Mouse (Mus musculus) spleen, postnatal 10 days (tissue): ENCODE measurements around the gene Narf.
A peak's percentile ranks its signal among the peaks of the same experiment; 100 is the strongest.

Source experiments
- DNase-seq, 2 experiments: peaks; one replicate each; pipeline ENCODE4 v3.0.0; 2021 to 2022; ENCODE audit warnings: low spot score in 2 of 2

Narf gene

GRCm38 (mm10) chr11:121235475-121236238, 1.4 kb upstream of the Narf start:
- peak; percentile 51 to 83 for DNase-seq

- DNase-seq: peak in 1 of 2 experiments; percentile 64
Measured at GRCm38 (mm10) chr11:121237345-121238128, 484 bp downstream of the Narf start.

- peak in 1 of 2 experiments; percentile 62 for DNase-seq
Measured at GRCm38 (mm10) chr11:121239669-121240068, 2.6 kb downstream of the Narf start.

GRCm38 (mm10) chr11:121250196-121250595, 13.1 kb downstream of the Narf start:
- DNase-seq: no peak

- peak; percentile 88 to 95 for DNase-seq
Measured at GRCm38 (mm10) chr11:121259160-121260100, 22.4 kb downstream of the Narf start, which contains the start of gene Foxk2. TSS of gene Foxk2 (plus strand) at chr11:121259990.

GRCm38 (mm10) chr11:121260211-121260906, 23.3 kb downstream of the Narf start:
- peak; percentile 60 to 66 for DNase-seq

GRCm38 (mm10) chr11:121261074-121261473, 24.0 kb downstream of the Narf start:
- DNase-seq: no peak

- DNase-seq: no peak
Measured at GRCm38 (mm10) chr11:121277516-121277915, 40.5 kb downstream of the Narf start.

- DNase-seq: no peak
Measured at GRCm38 (mm10) chr11:121278011-121278410, 41.0 kb downstream of the Narf start.

GRCm38 (mm10) chr11:121282911-121283310, 45.9 kb downstream of the Narf start:
- no peak for DNase-seq

- DNase-seq: no peak
Measured at GRCm38 (mm10) chr11:121289859-121290258, 52.8 kb downstream of the Narf start.

- DNase-seq: no peak
Measured at GRCm38 (mm10) chr11:121294771-121295170, 57.7 kb downstream of the Narf start.

GRCm38 (mm10) chr11:121298493-121298892, 61.4 kb downstream of the Narf start:
- DNase-seq: no peak

GRCm38 (mm10) chr11:121300265-121300664, 63.2 kb downstream of the Narf start:
- no peak for DNase-seq

GRCm38 (mm10) chr11:121305371-121305770, 68.3 kb downstream of the Narf start:
- DNase-seq: no peak
